Mouse (Mus musculus) liver, postnatal 0 days (tissue): ENCODE results near the gene Evi5l.

ENCODE experiments used
- CTCF ChIP-seq: sonication (generic); IDR thresholded peaks from 2 replicates; pipeline ENCODE4 v1.5.1; 2016; ENCODE audit warnings: antibody characterized with exemption, low read depth
- EP300 ChIP-seq: IDR thresholded peaks from 2 replicates; pipeline ENCODE4 v1.6.1; 2016; ENCODE audit warnings: antibody characterized with exemption, low read depth, mild to moderate bottlenecking

DNA sequence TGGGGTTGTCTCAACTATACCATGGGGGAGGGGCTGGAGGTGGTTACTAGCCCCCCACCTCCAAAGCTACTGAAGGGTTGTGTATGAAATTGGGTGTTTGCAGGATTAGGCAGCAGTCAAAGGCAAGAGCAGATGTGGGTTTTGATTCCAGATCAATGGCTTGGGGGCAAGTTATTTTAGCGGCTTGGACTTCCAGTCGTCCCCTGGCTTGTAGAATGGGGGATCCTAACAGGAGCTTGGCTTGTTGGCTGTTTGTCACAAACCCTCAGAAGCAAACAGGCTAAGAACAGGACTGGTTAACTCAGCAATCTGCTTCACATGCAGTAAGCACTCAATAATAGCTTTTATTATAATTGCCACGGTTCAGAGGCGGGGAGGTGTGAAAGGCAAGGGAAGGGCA lies 91.0 kb downstream of the Evi5l start:
- TF ChIP-seq CTCF (no peak), EP300 (no peak)
